In the genomic region with DNA sequence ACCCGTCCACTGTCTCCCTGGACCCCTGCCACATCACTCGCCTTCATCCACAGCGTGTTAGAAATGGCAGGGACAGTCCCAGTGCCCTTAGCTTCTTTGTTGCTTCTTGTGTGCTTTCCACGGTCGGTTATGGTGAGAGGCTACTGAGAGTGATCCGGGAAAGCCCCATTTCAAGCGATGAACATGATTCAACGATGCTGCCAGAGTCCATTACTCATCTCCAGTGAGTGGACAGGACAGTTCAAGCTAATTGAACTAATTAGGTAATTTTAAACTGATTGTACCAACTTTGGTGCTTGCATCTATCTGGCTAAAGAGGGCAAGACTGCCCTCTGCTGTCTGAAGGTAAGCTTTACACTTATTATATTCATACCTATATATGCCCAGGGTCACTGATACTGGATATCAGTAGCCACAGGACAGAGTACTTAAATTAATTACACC, we compare ENCODE assay signal across 8 mouse cellular contexts. TPM values are rescaled to one million over a fixed set of nuclear protein-coding genes. Genes with fewer than 3 reads are reported as not detected.
A peak's percentile ranks its signal among the peaks of the same experiment; 100 is the strongest.
DNase-seq lines count a peak whose midpoint lies in the region; ATAC-seq and TF ChIP-seq lines count a peak whose summit lies in the region.

No protein-coding gene starts in this region.

- WGBS in forebrain, embryonic 13.5 days: 50% methylated on average over 8 of the region's 8 CpGs
- WGBS in lung, postnatal 0 days: 41% methylated on average over 8 of the region's 8 CpGs

- no peaks in the 10 kb centered on the region for H3K4me1 ChIP-seq in forebrain, embryonic 13.5 days
- H3K4me1 ChIP-seq in lung, postnatal 0 days (ENCODE audit: insufficient read depth, low read depth, low read length): no peaks in the 10 kb centered on the region

- no peak overlapping the region for H3K4me3 ChIP-seq in forebrain, embryonic 13.5 days
- no peak overlapping the region for H3K4me3 ChIP-seq in lung, postnatal 0 days (ENCODE audit: low read depth, low read length)

- H3K27me3 ChIP-seq in forebrain, embryonic 13.5 days: no peaks in the 10 kb centered on the region
- no peaks in the 10 kb centered on the region for H3K27me3 ChIP-seq in lung, postnatal 0 days (replicated peaks; ENCODE audit: insufficient read depth, low read length)
- no peaks in the 10 kb centered on the region for H3K27me3 ChIP-seq in splenic B cell, adult 2 months (ENCODE audit: control insufficient read depth, insufficient read depth, low read length, poor library complexity, severe bottlenecking)

- TF ChIP-seq EP300 in lung, postnatal 0 days (IDR thresholded peaks at IDR 0.05): no peak

- DNase-seq in gastrocnemius, adult 18-20 months (ENCODE audit: low spot score): peak; percentile 11
- no peak for DNase-seq in gastrocnemius, postnatal 4 days (ENCODE audit: low spot score in 2 of 2)
- DNase-seq in thymus, postnatal 0 days (ENCODE audit: low spot score): peak; percentile 7
- DNase-seq in thymus, adult 18-20 months: no peak
- peak; percentile 60 for DNase-seq in lung, postnatal 0 days (ENCODE audit: low spot score)
- peak; percentile 58 for DNase-seq in splenic B cell, adult 2 months (ENCODE audit: low read depth, low spot score)
- DNase-seq in heart, postnatal 36 days: no peak

- H3K27ac ChIP-seq in forebrain, embryonic 13.5 days: no peak overlapping the region
- no peak overlapping the region for H3K27ac ChIP-seq in lung, postnatal 0 days (ENCODE audit: low read length)

- intact Hi-C loops in heart, postnatal 36 days (cut with DNase I): loop anchor here (1.0 kb wide), 2 partner anchors 342 to 459 kb away; no protein-coding TSS in a partner anchor

- peak; percentile 77 for TF ChIP-seq CTCF in lung, postnatal 0 days (IDR thresholded peaks at IDR 0.05)

- ATAC-seq in forebrain, embryonic 13.5 days: peak; percentile 62
- ATAC-seq in lung, postnatal 0 days: 0 out of 2 replicates have a peak, but pooled peaks have one; percentile 23

- H3K9me3 ChIP-seq in forebrain, embryonic 13.5 days (replicated peaks): no peaks in the 10 kb centered on the region
- no peaks in the 10 kb centered on the region for H3K9me3 ChIP-seq in lung, postnatal 0 days (ENCODE audit: low read length)

- no peak overlapping the region for H3K9ac ChIP-seq in forebrain, embryonic 13.5 days
- no peak overlapping the region for H3K9ac ChIP-seq in lung, postnatal 0 days (replicated peaks; ENCODE audit: low read depth)

- H3K4me2 ChIP-seq in forebrain, embryonic 13.5 days: no peak overlapping the region
- no peak overlapping the region for H3K4me2 ChIP-seq in lung, postnatal 0 days (replicated peaks; ENCODE audit: low read depth, low read length)

- H3K36me3 ChIP-seq in forebrain, embryonic 13.5 days (ENCODE audit: poor library complexity, severe bottlenecking): peaks cover 25% of the 10 kb centered on the region
- H3K36me3 ChIP-seq in lung, postnatal 0 days (ENCODE audit: insufficient read depth, low read length): peaks cover 4% of the 10 kb centered on the region; the same call in 1 of the 2 replicates
- H3K36me3 ChIP-seq in splenic B cell, adult 2 months (ENCODE audit: control insufficient read depth, insufficient read depth, low read length, poor library complexity, severe bottlenecking): peaks cover 2% of the 10 kb centered on the region

RNA-seq across cellular contexts. Expression of gene Tars, which starts 19.4 kb away (rescaled TPM):
- total RNA-seq in gastrocnemius, adult 18-20 months (2021): 10 to 100 TPM; 32.8 to 37.9 TPM
- total RNA-seq in gastrocnemius, postnatal 4 days (2021): 10 to 100 TPM; 38.8 to 43.9 TPM
- polyA plus RNA-seq in thymus, postnatal 0 days (2015; fragmentation: Nextera tagmentation; extraction: Ambion mirVana): 54.4 and 56.4 TPM in 2 replicates
- 55.3 and 64.0 TPM in 2 replicates for polyA plus RNA-seq in forebrain, embryonic 13.5 days (2015; fragmentation: Nextera tagmentation; extraction: Ambion mirVana)
- 23.0 and 25.1 TPM in 2 replicates for polyA plus RNA-seq in lung, postnatal 0 days (2015; fragmentation: Nextera tagmentation; extraction: Ambion mirVana)
- total RNA-seq in heart, postnatal 36 days (2021): 10 to 100 TPM; 19.2 to 23.0 TPM

Comparison
In these comparisons a context has a peak if more than half of its experiments do, and no peak if none do; other contexts are left out.
1. DNase-seq: peak in gastrocnemius, adult 18-20 months (single experiment), thymus, postnatal 0 days (single experiment), lung, postnatal 0 days (single experiment) and splenic B cell, adult 2 months (single experiment); none in gastrocnemius, postnatal 4 days (0 of 2), thymus, adult 18-20 months (0 of 2) and heart, postnatal 36 days (0 of 2).